In the genomic region with DNA sequence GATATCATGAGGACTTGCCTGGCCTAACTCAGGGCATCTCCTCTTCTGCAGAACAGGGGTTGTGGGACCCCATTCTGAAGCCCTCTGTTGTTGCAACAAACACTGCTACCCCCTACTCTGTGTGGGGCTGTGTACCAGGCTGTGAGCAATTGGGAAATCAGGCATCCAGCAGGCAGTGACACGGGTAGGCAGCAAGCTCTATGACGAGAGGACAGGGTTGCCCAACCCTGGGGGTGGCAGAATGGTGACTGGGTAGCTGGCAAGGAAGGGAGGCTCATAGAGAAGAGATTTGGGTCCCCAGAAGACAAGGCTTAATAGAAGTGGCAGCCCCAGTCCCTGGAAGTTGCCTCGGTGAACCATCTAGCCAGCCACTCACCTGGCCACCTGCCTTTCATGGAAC, we compare ENCODE assay signal across 23 mouse cellular contexts. TPM values are rescaled to one million over a fixed set of nuclear protein-coding genes. Genes with fewer than 3 reads are reported as not detected.
DNase-seq lines count a peak whose midpoint lies in the region; ATAC-seq and TF ChIP-seq lines count a peak whose summit lies in the region.
"Had no signal": no experiment of that assay in that cellular context is flagged by ENCODE, and none has a peak within 500 bp of the region (broad histone marks: within the 10 kb centered on the region; RNA-seq: fewer than 3 reads in every experiment).

No protein-coding gene starts in this region.

- TF ChIP-seq CTCF in kidney, postnatal 0 days (IDR thresholded peaks at IDR 0.05; ENCODE audit: low read depth): no peak

- 83% methylated on average over 3 of the region's 3 CpGs for WGBS in kidney, postnatal 0 days

- H3K36me3 ChIP-seq in kidney, postnatal 0 days (ENCODE audit: insufficient read depth, low read length): no peaks in the 10 kb centered on the region; the same call in 1 of the 2 replicates
- H3K36me3 ChIP-seq: forebrain, embryonic 10.5 days; hindbrain, embryonic 15.5 days had no signal

- peak overlapping the region; percentile 54; the same call in 1 of the 2 replicates for H3K4me2 ChIP-seq in kidney, postnatal 0 days (ENCODE audit: low read length)
- H3K4me2 ChIP-seq: forebrain, embryonic 13.5 days; heart, embryonic 13.5 days; hindbrain, embryonic 15.5 days had no signal

- no peaks in the 10 kb centered on the region for H3K27me3 ChIP-seq in kidney, postnatal 0 days (ENCODE audit: insufficient read depth, low read length)
- H3K27me3 ChIP-seq: forebrain, embryonic 13.5 days; heart, embryonic 13.5 days; hindbrain, embryonic 15.5 days had no signal

- no peak overlapping the region for H3K4me3 ChIP-seq in kidney, postnatal 0 days (replicated peaks; ENCODE audit: low read depth, low read length)
- H3K4me3 ChIP-seq: forebrain, embryonic 10.5 days; forebrain, embryonic 13.5 days; heart, adult 2 months; heart, embryonic 10.5 days; heart, embryonic 13.5 days; hindbrain, embryonic 15.5 days had no signal

- ATAC-seq in kidney, postnatal 0 days (replicated peaks; ENCODE audit: low FRiP score, low read depth): no peak
- ATAC-seq in megakaryocyte, adult 5-6 weeks (ENCODE audit: poor library complexity, severe bottlenecking): peak; percentile 31
- ATAC-seq in inflammation-experienced regulatory T-cells, adult 6 months: no peak
- ATAC-seq: activated CD4-positive, CD25-positive, alpha-beta regulatory T cell, adult 4 months; forebrain, embryonic 13.5 days; forebrain, embryonic 16.5 days had no signal

- no peak overlapping the region for H3K27ac ChIP-seq in kidney, postnatal 0 days
- H3K27ac ChIP-seq: forebrain, embryonic 10.5 days; forebrain, embryonic 13.5 days; heart, adult 2 months; heart, embryonic 10.5 days; heart, embryonic 13.5 days; hindbrain, embryonic 15.5 days had no signal

- DNase-seq in adrenal gland, postnatal 14 days: peak; percentile 39
- DNase-seq in adrenal gland, postnatal 4 days (ENCODE audit: low spot score in 2 of 2): no peak
- DNase-seq in kidney, postnatal 0 days (ENCODE audit: low spot score): no peak
- DNase-seq in kidney, postnatal 36 days: no peak
- DNase-seq in adipocyte (ENCODE audit: low spot score): peak; percentile 74
- DNase-seq in layer of hippocampus, adult 9-11 months: no peak
- DNase-seq: adrenal gland, postnatal 10 days; cerebellum, adult 18-20 months; cerebellum, adult 9-10 months; cerebellum, postnatal 14 days; gastrocnemius, postnatal 14 days; heart, adult 2 months; heart, postnatal 14 days; heart, postnatal 4 days had no signal

- 0 out of 2 replicates have a peak overlapping the region, but pooled peaks have one; percentile 23 for H3K9ac ChIP-seq in kidney, postnatal 0 days (ENCODE audit: low read depth, low read length)
- H3K9ac ChIP-seq: forebrain, embryonic 13.5 days; heart, embryonic 13.5 days; hindbrain, embryonic 15.5 days had no signal

- no peaks in the 10 kb centered on the region for H3K9me3 ChIP-seq in kidney, postnatal 0 days (replicated peaks; ENCODE audit: low read length)
- H3K9me3 ChIP-seq: forebrain, embryonic 10.5 days; forebrain, embryonic 13.5 days; heart, embryonic 10.5 days; heart, embryonic 13.5 days; hindbrain, embryonic 15.5 days had no signal

- H3K4me1 ChIP-seq in kidney, postnatal 0 days (replicated peaks; ENCODE audit: insufficient read depth, low read length): peaks cover 13% of the 10 kb centered on the region
- H3K4me1 ChIP-seq: forebrain, embryonic 13.5 days; hindbrain, embryonic 15.5 days had no signal

RNA-seq across cellular contexts. Expression of gene Sh3tc1, which starts 13.9 kb away (rescaled TPM):
- total RNA-seq in adrenal gland, postnatal 14 days (2021): 14.9 and 15.0 TPM in 2 replicates
- total RNA-seq in adrenal gland, postnatal 4 days (2021): 10 to 100 TPM; 12.6 to 21.4 TPM
- polyA plus RNA-seq in kidney, postnatal 0 days (2015; fragmentation: Nextera tagmentation; extraction: Ambion mirVana): 19.0 and 21.4 TPM in 2 replicates
- 6.6 and 6.8 TPM in 2 replicates for total RNA-seq in megakaryocyte, adult 5-6 weeks (2015)
- total RNA-seq in megakaryocyte, adult 5-6 weeks (2017): 13.1 and 14.4 TPM in 2 replicates
- polyA plus RNA-seq in inflammation-experienced regulatory T-cells, adult 6 months (2017; shearing (Covaris generic)): 1 to 10 TPM; 1.1 to 2.2 (median 1.4) TPM

RNA-seq across cellular contexts. Expression of gene Ablim2, which starts 31.8 kb away (rescaled TPM):
- total RNA-seq in adrenal gland, postnatal 14 days (2021): 3.0 and 4.0 TPM in 2 replicates
- 1 to 10 TPM; 6.0 to 7.3 TPM for total RNA-seq in adrenal gland, postnatal 4 days (2021)
- polyA plus RNA-seq in kidney, postnatal 0 days (2015; fragmentation: Nextera tagmentation; extraction: Ambion mirVana): 3.2 and 3.9 TPM in 2 replicates
- total RNA-seq in megakaryocyte, adult 5-6 weeks (2015): 0.04 TPM in 1 of 2 replicates, not detected in the other
- not detected in 2 replicates for total RNA-seq in megakaryocyte, adult 5-6 weeks (2017)
- polyA plus RNA-seq in inflammation-experienced regulatory T-cells, adult 6 months (2017; shearing (Covaris generic)): 1 to 10 TPM; 1.8 to 2.1 (median 1.8) TPM
- polyA plus RNA-seq: forebrain, embryonic 10.5 days had no signal

RNA-seq across cellular contexts. Expression of gene Htra3, which starts 46.3 kb away (rescaled TPM):
- total RNA-seq in adrenal gland, postnatal 14 days (2021): 49.7 TPM in 2 replicates
- total RNA-seq in adrenal gland, postnatal 4 days (2021): 10 to 100 TPM; 39.0 to 45.2 TPM
- polyA plus RNA-seq in kidney, postnatal 0 days (2015; fragmentation: Nextera tagmentation; extraction: Ambion mirVana): 22.4 and 24.6 TPM in 2 replicates
- 0.04 TPM in 1 of 2 replicates, not detected in the other for total RNA-seq in megakaryocyte, adult 5-6 weeks (2015)
- not detected in 2 replicates for total RNA-seq in megakaryocyte, adult 5-6 weeks (2017)
- polyA plus RNA-seq in inflammation-experienced regulatory T-cells, adult 6 months (2017; shearing (Covaris generic)): not detected
- polyA plus RNA-seq: activated CD4-positive, CD25-positive, alpha-beta regulatory T cell, adult 4 months had no signal

Comparison
In these comparisons a context has a peak if more than half of its experiments do, and no peak if none do; other contexts are left out.
1. DNase-seq: peak in adrenal gland, postnatal 14 days (single experiment) and adipocyte (single experiment); none in adrenal gland, postnatal 4 days (0 of 2), kidney, postnatal 0 days (single experiment), kidney, postnatal 36 days (0 of 2) and layer of hippocampus, adult 9-11 months (single experiment).
2. RNA of gene Htra3, which starts 46.3 kb away (total RNA-seq): 49.7 TPM in adrenal gland, postnatal 14 days and 39.0 to 45.2 TPM in adrenal gland, postnatal 4 days; 0.04 TPM in megakaryocyte, adult 5-6 weeks; every median in the first group is over 10 times any median in the second.